Mouse (Mus musculus) left cerebral cortex, adult 11 months (tissue): ENCODE data around the gene Psmd14.

Experiments
- DNase-seq: peaks from one replicate; pipeline ENCODE4 v3.0.0; 2022; ENCODE audit warnings: low spot score

Psmd14 gene

DNA sequence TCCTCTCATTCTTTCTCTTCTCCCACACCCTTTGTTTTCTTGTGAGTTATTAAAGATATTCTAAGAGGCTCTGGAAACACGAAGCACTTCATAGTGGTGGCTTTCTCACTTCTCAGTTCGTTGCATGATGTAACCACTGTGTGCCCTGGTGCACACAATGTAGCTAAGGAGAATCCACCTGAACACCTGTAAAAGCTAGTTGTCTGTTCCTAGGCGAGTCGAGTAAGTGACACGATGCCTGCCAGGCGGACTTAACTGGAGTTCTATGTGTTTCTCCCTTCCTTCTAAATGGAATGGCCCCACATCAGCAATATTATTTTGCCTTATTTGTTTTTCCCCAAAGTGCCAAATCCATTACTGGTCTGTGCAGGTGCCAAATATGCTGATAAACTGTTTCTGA lies 101.6 kb downstream of the Psmd14 start:
- no peak for DNase-seq

GRCm38 (mm10) chr2:61813521-61813920 lies 102.0 kb downstream of the Psmd14 start:
- no peak for DNase-seq

GRCm38 (mm10) chr2:61814548-61815473 lies 103.3 kb downstream of the Psmd14 start:
- no peak for DNase-seq

DNA sequence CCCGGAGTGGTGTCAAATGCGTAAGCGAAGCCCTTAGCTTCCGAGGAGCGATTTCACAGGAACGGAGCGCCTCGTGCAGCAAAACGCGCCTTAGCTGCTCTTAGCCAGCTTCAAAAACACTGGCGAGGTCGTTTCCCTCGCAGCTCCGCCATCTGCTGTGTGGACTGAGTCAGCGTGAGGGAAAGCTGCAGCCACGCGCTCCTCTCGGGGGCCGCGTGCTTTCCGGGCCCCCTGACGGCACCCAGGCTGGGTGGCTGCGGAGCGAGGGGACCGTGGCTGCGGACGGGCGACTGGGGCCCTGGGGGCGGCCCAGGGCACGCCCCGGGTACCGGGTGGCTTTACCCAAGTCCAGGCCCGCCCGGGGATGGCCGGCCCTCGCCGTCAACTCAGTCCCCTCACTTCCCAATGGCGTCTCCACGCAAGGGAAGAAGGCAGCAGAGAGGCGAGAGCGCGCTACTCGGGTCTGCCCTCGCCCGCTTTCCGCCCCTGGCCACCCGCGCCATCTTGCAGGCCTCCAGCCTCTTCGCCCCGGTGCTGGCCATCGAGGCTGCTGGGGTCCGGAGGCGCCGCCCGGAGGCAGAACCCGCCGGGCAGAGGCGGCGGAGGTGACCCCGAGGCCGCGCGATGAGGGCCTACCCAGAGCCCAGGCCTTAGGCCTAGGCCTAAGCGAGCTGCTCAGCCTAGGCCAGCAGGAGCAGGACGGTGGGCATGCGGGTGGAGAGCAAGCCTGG lies 104.3 kb downstream of the Psmd14 start:
- DNase-seq, result no peak

GRCm38 (mm10) chr2:61818197-61818596 lies 106.7 kb downstream of the Psmd14 start:
- no peak for DNase-seq

DNA sequence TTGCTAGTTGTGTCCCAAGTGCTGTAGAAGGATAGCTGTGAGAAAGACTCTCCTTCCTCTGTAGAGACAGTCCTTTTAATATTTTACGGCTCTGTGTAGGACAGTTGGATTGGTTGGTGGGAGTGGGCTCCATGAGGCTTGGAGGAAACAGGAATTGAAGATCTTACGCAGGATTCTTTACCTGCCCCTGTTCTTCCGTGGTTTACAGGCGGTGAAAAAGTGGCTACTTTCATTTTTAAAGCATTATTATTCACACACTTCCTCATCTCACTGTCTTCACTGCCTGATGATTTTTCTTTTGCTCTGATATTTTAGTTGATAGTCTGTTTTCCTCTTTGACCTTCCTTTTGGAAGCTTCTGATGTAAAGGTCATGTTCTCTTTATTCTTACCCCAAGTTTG lies 108.7 kb downstream of the Psmd14 start:
- no peak for DNase-seq

GRCm38 (mm10) chr2:61823426-61824140 lies 112.1 kb downstream of the Psmd14 start:
- no peak for DNase-seq

- DNase-seq, result no peak
Observed at GRCm38 (mm10) chr2:61837243-61837806, 125.8 kb downstream of the Psmd14 start.
